Mouse (Mus musculus) embryonic facial prominence, embryonic 10.5 days (tissue): ENCODE data around the gene Tesk1. TPM values are rescaled to one million over a fixed set of nuclear protein-coding genes. Genes with fewer than 3 reads are reported as not detected.

Source experiments
- DNase-seq: peaks from one replicate; pipeline ENCODE4 v3.0.0-alpha.2; 2017; ENCODE audit warnings: low spot score
- H3K27ac ChIP-seq: fragments of 300-500 bp; sonication (generic); replicated peaks from 2 replicates; pipeline ENCODE4 v1.5.1; 2016; ENCODE audit warnings: mild to moderate bottlenecking
- H3K27me3 ChIP-seq: fragments of 300-500 bp; sonication (generic); replicated peaks from 2 replicates; pipeline ENCODE4 v1.6.1; 2016; ENCODE audit warnings: low read depth, mild to moderate bottlenecking; ENCODE audit not compliant: poor library complexity, severe bottlenecking
- H3K36me3 ChIP-seq: fragments of 300-500 bp; sonication (generic); replicated peaks from 2 replicates; pipeline ENCODE4 v1.6.1; 2016; ENCODE audit warnings: mild to moderate bottlenecking, moderate library complexity
- H3K4me1 ChIP-seq: fragments of 300-500 bp; sonication (generic); 2 replicates; pipeline ENCODE4 v1.6.1; 2016
- H3K4me3 ChIP-seq: fragments of 300-500 bp; sonication (generic); 2 replicates; pipeline ENCODE4 v1.5.1; 2016; ENCODE audit warnings: mild to moderate bottlenecking, moderate library complexity
- H3K9me3 ChIP-seq: fragments of 300-500 bp; sonication (generic); 2 replicates; pipeline ENCODE4 v1.6.1; 2016; ENCODE audit warnings: mild to moderate bottlenecking
- WGBS: fragments of 180-500 bp; shearing (Covaris S2); methylation state at CpG from one replicate; pipeline ENCODE4 v1.1.7; 2016; 5-methylcytosine and 5-hydroxymethylcytosine counted together
- polyA plus RNA-seq: library from polyadenylated mRNA; unstranded; fragments of >200 nt; fragmentation: Nextera tagmentation; extraction: Ambion mirVana; gene quantifications from 2 replicates; pipeline ENCODE4 v1.2.1, GENCODE M21; 2016

The Tesk1 gene
- polyA plus RNA-seq, 1 experiment from 2014 or later, result 9.2 TPM

DNA sequence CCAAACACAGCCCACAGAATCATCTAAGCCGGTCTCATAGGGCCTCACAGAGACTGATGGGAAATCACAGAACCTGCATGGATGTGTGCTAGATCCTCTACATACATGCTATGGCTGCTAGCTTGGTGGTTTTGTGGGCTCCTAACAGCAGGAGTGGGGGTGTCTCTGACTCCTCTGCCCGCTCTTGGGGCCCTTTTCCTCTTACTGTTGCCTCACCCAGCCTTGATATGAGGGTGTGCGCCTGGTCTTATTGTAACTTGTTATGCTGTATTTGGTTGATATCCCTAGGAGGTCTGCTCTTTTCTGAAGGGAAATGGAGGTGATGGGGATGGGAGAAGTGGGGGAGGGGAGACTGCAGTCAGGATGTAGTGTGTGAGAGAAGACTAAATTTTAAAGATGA lies 47.9 kb downstream of the Tesk1 start:
- Histone ChIP-seq H3K27me3 (no peaks in the 10 kb centered on the region), H3K27ac (no peak overlapping the region), H3K9me3 (no peaks in the 10 kb centered on the region), H3K36me3 (no peaks in the 10 kb centered on the region), H3K4me3 (no peak overlapping the region), H3K4me1 (peaks cover 9% of the 10 kb centered on the region)
- no peak for DNase-seq
- 92% methylated on average over 3 of the region's 3 CpGs for WGBS

DNA sequence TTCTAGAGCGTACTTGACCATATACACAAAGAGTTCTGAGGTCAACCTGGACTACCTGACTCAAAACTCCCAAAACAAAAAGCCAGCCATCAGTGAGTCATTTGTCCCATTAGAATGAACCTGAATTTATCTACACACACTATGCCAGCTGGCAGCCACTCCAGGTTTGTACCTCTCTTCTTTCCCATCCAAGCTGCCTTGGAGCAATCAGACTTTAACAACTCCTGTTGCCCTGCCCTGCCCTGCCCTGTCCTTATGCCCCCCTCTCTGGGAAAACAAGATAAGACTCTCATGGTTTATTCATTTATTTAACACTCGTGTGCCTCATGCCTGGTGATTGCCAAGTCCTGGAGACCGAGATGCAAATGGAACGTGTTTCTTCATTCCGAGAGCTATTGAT lies 49.1 kb downstream of the Tesk1 start:
- DNase-seq, result no peak
- Histone ChIP-seq H3K9me3 (no peaks in the 10 kb centered on the region), H3K4me1 (peaks cover 18% of the 10 kb centered on the region), H3K27ac (no peak overlapping the region), H3K36me3 (peaks cover 8% of the 10 kb centered on the region), H3K4me3 (no peak overlapping the region), H3K27me3 (no peaks in the 10 kb centered on the region)
- 87% methylated on average over 5 of the region's 5 CpGs for WGBS

DNA sequence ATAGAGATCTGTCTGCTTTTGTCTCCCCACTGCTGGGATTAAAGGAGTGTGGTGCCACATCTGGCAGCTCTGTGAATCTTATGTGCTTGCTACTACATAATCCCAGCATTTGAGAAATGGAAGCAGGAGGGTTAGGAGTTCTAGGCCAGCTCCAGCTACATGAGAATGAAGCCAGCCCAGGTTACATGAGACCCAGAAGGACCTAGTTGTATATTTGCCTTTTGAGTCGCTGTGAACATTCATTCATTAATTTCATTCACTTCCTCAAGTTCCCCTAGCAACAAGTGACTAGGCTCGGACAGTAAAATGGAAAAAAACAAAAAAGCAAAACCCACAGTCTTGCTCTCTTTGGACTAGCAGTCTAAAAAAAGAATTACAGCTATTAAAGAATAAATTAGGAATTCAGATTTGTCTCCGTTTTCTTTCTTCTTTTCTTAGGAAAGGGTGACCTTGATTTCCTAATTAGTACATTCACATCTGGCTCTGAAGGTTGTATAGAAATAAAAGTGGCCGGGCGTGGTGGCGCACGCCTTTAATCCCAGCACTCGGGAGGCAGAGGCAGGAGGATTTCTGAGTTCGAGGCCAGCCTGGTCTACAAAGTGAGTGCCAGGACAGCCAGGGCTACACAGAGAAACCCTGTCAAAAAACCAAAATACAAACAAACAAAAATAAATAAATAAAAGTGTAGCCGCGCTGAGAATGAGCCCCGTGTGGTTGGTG lies 50.5 kb downstream of the Tesk1 start:
- 49% methylated on average over 12 of the region's 12 CpGs for WGBS
- no peak for DNase-seq
- Histone ChIP-seq H3K4me3 (peak overlapping the region; percentile 67), H3K27ac (peak overlapping the region; percentile 86; the same call in 1 of the 2 replicates), H3K27me3 (no peaks in the 10 kb centered on the region), H3K4me1 (peaks cover 27% of the 10 kb centered on the region), H3K9me3 (no peaks in the 10 kb centered on the region), H3K36me3 (peaks cover 23% of the 10 kb centered on the region)

DNA sequence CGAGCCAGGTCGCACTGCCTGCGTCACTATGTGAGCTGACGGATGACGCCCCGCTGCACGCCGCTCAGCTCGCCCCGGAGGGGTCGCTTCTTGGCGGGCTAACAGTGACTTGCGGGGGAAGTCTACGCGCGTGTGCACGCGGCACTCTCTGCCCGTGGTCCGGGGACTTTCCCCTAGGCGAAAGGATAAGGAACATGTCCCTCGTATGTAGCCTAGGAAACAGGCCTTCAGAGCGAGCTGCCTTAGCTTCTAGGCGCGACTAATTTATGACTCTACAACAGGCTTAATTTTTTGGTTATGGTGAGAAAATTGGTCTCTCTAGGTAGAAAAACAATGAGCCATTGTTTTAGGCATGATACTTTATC lies 51.1 kb downstream of the Tesk1 start, which contains the start of gene Ccdc107:
Ccdc107 (plus strand) TSS at position 80 of the 365 bp plus-strand sequence.
- peak; percentile 95 for DNase-seq
- H3K9me3 ChIP-seq, result no peaks in the 10 kb centered on the region
- under 1% methylated on average over 25 of the region's 25 CpGs for WGBS
- peaks cover 28% of the 10 kb centered on the region for H3K36me3 ChIP-seq
- peak within 1 kb of the TSS; percentile 86 for H3K27ac ChIP-seq
- H3K4me1 ChIP-seq, result peaks cover 33% of the 10 kb centered on the region
- H3K4me3 ChIP-seq, result peak within 1 kb of the TSS; percentile 67
- H3K27me3 ChIP-seq, result no peaks in the 10 kb centered on the region

DNA sequence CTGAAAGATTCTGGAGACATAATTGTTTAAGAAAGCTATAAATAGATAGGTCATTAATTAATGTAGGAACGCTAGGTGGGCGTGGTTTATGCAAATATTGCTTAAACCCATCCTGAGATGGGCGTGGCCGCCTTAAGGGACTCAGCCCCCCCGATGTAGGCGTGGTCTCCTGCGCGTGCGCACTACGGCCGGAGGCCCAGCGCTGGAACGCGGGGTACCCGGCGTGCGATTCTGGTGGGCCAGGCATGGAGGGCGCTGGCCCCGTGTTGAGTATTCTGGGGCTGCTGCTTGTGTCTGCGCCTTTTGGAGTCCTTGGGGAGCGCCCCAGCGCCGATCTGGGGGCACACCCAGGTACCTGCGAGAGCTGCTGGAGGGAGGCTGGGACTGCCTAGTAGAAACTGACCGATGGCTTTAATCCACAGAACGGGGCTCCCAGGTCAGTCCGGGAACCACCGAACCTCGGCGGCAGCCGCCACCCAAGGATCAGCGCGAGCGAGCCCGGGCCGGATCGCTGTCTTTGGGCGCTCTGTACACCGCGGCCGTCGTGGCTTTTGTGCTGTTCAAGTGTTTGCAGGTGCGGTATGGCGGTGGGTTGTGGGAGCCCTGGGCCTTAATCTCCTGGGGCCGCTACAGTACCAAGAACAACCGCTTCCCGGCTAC lies 51.6 kb downstream of the Tesk1 start:
- WGBS, result under 1% methylated on average over 47 of the region's 47 CpGs
- Histone ChIP-seq H3K4me3 (peak overlapping the region; percentile 67), H3K27me3 (peaks cover 2% of the 10 kb centered on the region; the same call in 1 of the 2 replicates), H3K4me1 (peaks cover 38% of the 10 kb centered on the region), H3K36me3 (peaks cover 30% of the 10 kb centered on the region), H3K9me3 (no peaks in the 10 kb centered on the region), H3K27ac (peak overlapping the region; percentile 86)
- DNase-seq, result peak; percentile 97

DNA sequence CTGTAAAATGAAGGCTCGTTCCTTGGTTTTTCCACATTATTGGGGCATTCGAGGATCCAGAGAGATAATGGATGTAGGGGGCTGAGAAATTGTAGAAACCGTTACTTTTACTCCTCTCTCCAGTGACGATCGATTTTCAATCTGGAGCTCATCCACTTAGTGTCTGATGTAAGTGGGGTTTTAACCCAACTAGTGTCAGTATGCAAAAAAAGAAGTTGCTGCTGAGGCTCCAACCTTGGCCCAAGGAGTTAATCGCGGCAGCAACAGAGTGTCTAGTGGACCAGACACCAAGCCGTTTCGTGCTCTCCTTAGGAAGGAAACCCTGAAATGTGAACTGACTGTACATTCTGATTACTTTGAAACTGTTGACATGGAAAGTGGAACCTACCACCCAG lies 52.1 kb downstream of the Tesk1 start:
- Histone ChIP-seq H3K4me3 (peak overlapping the region; percentile 67), H3K27me3 (peaks cover 7% of the 10 kb centered on the region; the same call in 1 of the 2 replicates), H3K27ac (peak overlapping the region; percentile 86), H3K4me1 (peaks cover 43% of the 10 kb centered on the region), H3K36me3 (peaks cover 30% of the 10 kb centered on the region), H3K9me3 (no peaks in the 10 kb centered on the region)
- 5% methylated on average over 9 of the region's 9 CpGs for WGBS
- DNase-seq, result no peak

DNA sequence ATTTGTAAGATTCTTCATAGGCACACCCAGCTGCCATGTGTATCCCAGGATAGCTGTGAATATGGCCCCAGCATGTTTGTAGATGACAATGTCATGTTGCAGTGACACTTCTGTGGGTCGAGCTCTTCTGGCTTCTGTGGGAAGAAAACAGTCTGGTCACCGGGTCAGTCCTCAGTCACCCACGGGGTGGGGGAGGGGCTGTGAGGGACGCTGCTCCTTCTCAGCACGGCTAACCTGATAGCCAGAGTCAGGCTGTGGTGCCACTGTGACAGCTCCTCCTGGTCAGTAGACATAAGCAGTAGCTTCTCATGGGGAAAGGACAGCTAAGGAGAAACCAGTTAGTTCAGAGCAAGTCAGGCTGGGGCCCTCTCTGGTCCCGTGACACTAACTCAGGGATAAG lies 54.8 kb downstream of the Tesk1 start:
- no peaks in the 10 kb centered on the region for H3K9me3 ChIP-seq
- peaks cover 28% of the 10 kb centered on the region for H3K27me3 ChIP-seq
- 57% methylated on average over 6 of the region's 6 CpGs for WGBS
- H3K36me3 ChIP-seq, result peaks cover 30% of the 10 kb centered on the region
- no peak overlapping the region for H3K4me3 ChIP-seq
- H3K4me1 ChIP-seq, result peaks cover 53% of the 10 kb centered on the region
- no peak for DNase-seq
- no peak overlapping the region for H3K27ac ChIP-seq

DNA sequence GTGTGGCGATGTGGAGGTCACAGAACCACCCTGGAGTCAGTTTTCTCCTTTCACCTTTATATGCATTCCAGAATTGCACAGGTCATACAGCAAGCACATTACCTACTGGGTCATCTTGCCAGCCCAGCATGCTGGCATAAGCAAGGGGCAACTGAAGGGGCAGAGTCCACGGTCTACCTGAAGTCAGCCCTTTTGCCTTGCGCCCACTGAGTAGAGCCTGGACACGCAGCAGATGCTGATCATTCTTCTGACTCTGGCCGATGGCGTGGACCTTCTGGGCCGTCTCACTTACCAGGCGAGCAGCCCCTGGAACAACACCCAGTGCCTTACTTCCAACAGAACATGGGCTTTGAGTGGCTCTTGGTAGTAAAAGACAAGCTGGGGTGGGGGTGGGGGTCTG lies 55.7 kb downstream of the Tesk1 start:
- Histone ChIP-seq H3K27me3 (peaks cover 33% of the 10 kb centered on the region), H3K27ac (no peak overlapping the region), H3K9me3 (no peaks in the 10 kb centered on the region), H3K36me3 (peaks cover 30% of the 10 kb centered on the region), H3K4me1 (peaks cover 53% of the 10 kb centered on the region), H3K4me3 (peak overlapping the region; percentile 77; the same call in 1 of the 2 replicates)
- no peak for DNase-seq
- WGBS, result 93% methylated on average over 8 of the region's 8 CpGs

Other genes starting within 250 kb of the Tesk1 start
- 0.16 and 0.36 TPM in 2 replicates for gene Atp8b5, start 174.8 kb upstream of the Tesk1 start, polyA plus RNA-seq
- 9.5 and 10.9 TPM in 2 replicates for gene Rusc2, start 60.0 kb upstream of the Tesk1 start, polyA plus RNA-seq
- 0.11 TPM in 1 of 2 replicates, not detected in the other for gene Fam166b, start 12.8 kb upstream of the Tesk1 start, polyA plus RNA-seq
- 2.3 TPM in 2 replicates for gene Cd72, start 12.7 kb downstream of the Tesk1 start, polyA plus RNA-seq
- gene Sit1, start 41.8 kb downstream of the Tesk1 start, polyA plus RNA-seq, result not detected in 2 replicates
- gene Ccdc107, start 51.0 kb downstream of the Tesk1 start, polyA plus RNA-seq, result 45.2 and 46.6 TPM in 2 replicates
- 44.1 and 48.2 TPM in 2 replicates for gene Arhgef39, start 57.8 kb downstream of the Tesk1 start, polyA plus RNA-seq
- gene Car9, start 65.0 kb downstream of the Tesk1 start, polyA plus RNA-seq, result 0.96 and 1.0 TPM in 2 replicates
- gene Tpm2, start 81.8 kb downstream of the Tesk1 start, polyA plus RNA-seq, result 59.4 and 61.1 TPM in 2 replicates
- 35.7 and 36.0 TPM in 2 replicates for gene Creb3, start 120.4 kb downstream of the Tesk1 start, polyA plus RNA-seq
- 53.1 and 53.5 TPM in 2 replicates for gene Tln1, start 120.8 kb downstream of the Tesk1 start, polyA plus RNA-seq
- 17.5 and 18.8 TPM in 2 replicates for gene Rgp1, start 136.8 kb downstream of the Tesk1 start, polyA plus RNA-seq
- gene Gba2, start 136.9 kb downstream of the Tesk1 start, polyA plus RNA-seq, result 26.6 and 28.0 TPM in 2 replicates
- gene Msmp, start 142.6 kb downstream of the Tesk1 start, polyA plus RNA-seq, result 0.34 and 0.99 TPM in 2 replicates
- gene Npr2, start 190.0 kb downstream of the Tesk1 start, polyA plus RNA-seq, result 12.5 and 16.7 TPM in 2 replicates
- gene Spag8, start 211.7 kb downstream of the Tesk1 start, polyA plus RNA-seq, result 1.8 and 2.0 TPM in 2 replicates
- 71.7 and 72.8 TPM in 2 replicates for gene Hint2, start 214.5 kb downstream of the Tesk1 start, polyA plus RNA-seq
- gene Tmem8b, start 227.0 kb downstream of the Tesk1 start, polyA plus RNA-seq, result 4.0 and 5.1 TPM in 2 replicates
- gene Fam221b, start 227.2 kb downstream of the Tesk1 start, polyA plus RNA-seq, result 1.4 and 1.7 TPM in 2 replicates